In genomic region chr1:88757746-88758145, GRCm38 (mm10) we compare ENCODE assay signal across 9 mouse cellular contexts. TPM values are rescaled to one million over a fixed set of nuclear protein-coding genes. Genes with fewer than 3 reads are reported as not detected.
DNase-seq lines count a peak whose midpoint lies in the region; ATAC-seq and TF ChIP-seq lines count a peak whose summit lies in the region.
"Had no signal": no experiment of that assay in that cellular context is flagged by ENCODE, and none has a peak within 500 bp of the region (broad histone marks: within the 10 kb centered on the region; RNA-seq: fewer than 3 reads in every experiment).

No protein-coding gene starts in this region.

- peak overlapping the region; percentile 62; the same call in 1 of the 2 replicates for H3K27ac ChIP-seq in hindbrain, embryonic 11.5 days (ENCODE audit: low read depth, low read length)
- peak overlapping the region; percentile 80; the same call in 1 of the 2 replicates for H3K27ac ChIP-seq in lung, embryonic 14.5 days (ENCODE audit: low read depth)
- H3K27ac ChIP-seq: liver, embryonic 14.5 days had no signal

- no peaks in the 10 kb centered on the region for H3K9me3 ChIP-seq in hindbrain, embryonic 11.5 days (ENCODE audit: control insufficient read depth, low read length)
- no peaks in the 10 kb centered on the region for H3K9me3 ChIP-seq in lung, embryonic 14.5 days (ENCODE audit: low read depth, low read length)

- TF ChIP-seq CTCF in lung, embryonic 14.5 days (IDR thresholded peaks at IDR 0.05; ENCODE audit: low read depth): no peak

- H3K36me3 ChIP-seq in hindbrain, embryonic 11.5 days (ENCODE audit: control insufficient read depth, insufficient read depth, low read length): no peaks in the 10 kb centered on the region
- no peaks in the 10 kb centered on the region for H3K36me3 ChIP-seq in lung, embryonic 14.5 days (ENCODE audit: insufficient read depth)

- DNase-seq in kidney, adult 11 months: peak; percentile 35
- DNase-seq in kidney, adult 18-20 months: no peak
- peak; percentile 38 for DNase-seq in hindbrain, embryonic 11.5 days (ENCODE audit: low spot score)
- DNase-seq in lung, embryonic 14.5 days: peak; percentile 78
- peak; percentile 41 for DNase-seq in retina, embryonic 14.5 days (ENCODE audit: low spot score)
- no peak for DNase-seq in right cerebral cortex, postnatal 36 days (ENCODE audit: low spot score in 2 of 2)
- no peak for DNase-seq in left cerebral cortex, adult 11 months (ENCODE audit: low spot score)

- H3K4me2 ChIP-seq in hindbrain, embryonic 11.5 days (replicated peaks; ENCODE audit: low read depth, low read length): no peak overlapping the region
- no peak overlapping the region for H3K4me2 ChIP-seq in lung, embryonic 14.5 days

- H3K4me1 ChIP-seq in hindbrain, embryonic 11.5 days (replicated peaks; ENCODE audit: control insufficient read depth, insufficient read depth, low read length): 0 out of 2 replicates have a peak, but pooled peaks cover 2% of the 10 kb centered on the region
- H3K4me1 ChIP-seq in lung, embryonic 14.5 days (ENCODE audit: insufficient read depth): no peaks in the 10 kb centered on the region

- 22% methylated on average over 3 of the region's 3 CpGs for WGBS in hindbrain, embryonic 11.5 days
- 30% methylated on average over 3 of the region's 3 CpGs for WGBS in lung, embryonic 14.5 days

- no peak for ATAC-seq in hindbrain, embryonic 11.5 days (ENCODE audit: low FRiP score)
- ATAC-seq in lung, embryonic 14.5 days (ENCODE audit: insufficient read depth): peak; percentile 84
- ATAC-seq in frontal cortex, adult (ENCODE audit: low TSS enrichment): no peak

- no peaks in the 10 kb centered on the region for H3K27me3 ChIP-seq in hindbrain, embryonic 11.5 days (ENCODE audit: control insufficient read depth, insufficient read depth, low read length)
- no peaks in the 10 kb centered on the region for H3K27me3 ChIP-seq in lung, embryonic 14.5 days (ENCODE audit: insufficient read depth, low read length)

- peak overlapping the region; percentile 17; the same call in 1 of the 2 replicates for H3K9ac ChIP-seq in hindbrain, embryonic 11.5 days (ENCODE audit: low read depth, low read length)
- no peak overlapping the region for H3K9ac ChIP-seq in lung, embryonic 14.5 days
- H3K9ac ChIP-seq: liver, embryonic 14.5 days had no signal

- H3K4me3 ChIP-seq in hindbrain, embryonic 11.5 days (ENCODE audit: low read depth, low read length): no peak overlapping the region
- H3K4me3 ChIP-seq in lung, embryonic 14.5 days (ENCODE audit: low read depth, low read length): no peak overlapping the region

RNA-seq across cellular contexts. Expression of gene Arl4c, which starts 55.7 kb away (rescaled TPM):
- polyA plus RNA-seq in hindbrain, embryonic 11.5 days (2014; fragmentation: Nextera tagmentation; extraction: Ambion mirVana): 10.4 and 10.9 TPM in 2 replicates
- 11.0 and 12.7 TPM in 2 replicates for polyA plus RNA-seq in lung, embryonic 14.5 days (2014; fragmentation: Nextera tagmentation; extraction: Ambion mirVana)

Comparison
In these comparisons a context has a peak if more than half of its experiments do, and no peak if none do; other contexts are left out.
1. DNase-seq: peak in kidney, adult 11 months (single experiment), hindbrain, embryonic 11.5 days (single experiment), lung, embryonic 14.5 days (single experiment) and retina, embryonic 14.5 days (single experiment); none in kidney, adult 18-20 months (single experiment), right cerebral cortex, postnatal 36 days (0 of 2) and left cerebral cortex, adult 11 months (single experiment).